ENCODE assay signal across 7 mouse cellular contexts in the genomic region with DNA sequence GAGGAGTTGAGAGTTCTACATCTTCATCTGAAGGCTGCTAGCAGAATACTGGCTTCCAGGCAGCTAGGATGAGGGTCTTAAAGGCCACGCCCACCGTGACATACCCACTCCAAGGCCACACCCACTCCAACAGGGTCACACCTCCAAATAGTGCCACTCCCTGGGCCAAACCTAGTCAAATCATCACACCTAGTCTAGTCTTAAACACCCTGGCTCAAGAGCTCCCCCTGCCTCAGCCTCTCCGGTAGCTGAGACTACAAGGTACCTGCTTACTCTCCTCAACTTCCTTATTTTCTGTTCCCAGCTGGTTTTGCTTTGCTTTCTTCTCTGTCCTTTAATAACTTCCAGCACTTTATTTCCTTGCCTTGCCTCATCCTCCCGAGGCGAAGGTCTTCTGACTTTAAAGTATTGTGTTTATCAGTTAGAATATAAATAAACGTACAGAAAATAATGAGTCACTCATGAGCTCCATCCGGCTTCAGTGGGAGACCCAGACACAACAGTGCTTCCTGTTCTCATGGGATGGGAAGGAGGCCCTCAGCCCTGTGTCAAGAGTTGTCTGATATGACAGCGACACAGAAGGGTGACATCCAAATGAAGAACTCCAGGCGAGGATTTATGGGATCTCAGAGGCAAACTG. TPM values are rescaled to one million over a fixed set of nuclear protein-coding genes. Genes with fewer than 3 reads are reported as not detected.
DNase-seq lines count a peak whose midpoint lies in the region; ATAC-seq lines count a peak whose summit lies in the region.

No protein-coding gene starts in this region.

- no peak overlapping the region for H3K4me3 ChIP-seq in midbrain, embryonic 13.5 days (replicated peaks)
- no peak overlapping the region for H3K4me3 ChIP-seq in midbrain, embryonic 15.5 days

- peak; percentile 60 for DNase-seq in c-Kit-positive CD71-positive TER-119-positive erythroid progenitor cells, embryonic 14.5 days (ENCODE audit: low spot score)
- no peak for DNase-seq in urinary bladder, adult 18-20 months (ENCODE audit: low spot score in 2 of 2)
- DNase-seq in urinary bladder, postnatal 25 days (ENCODE audit: low spot score), result no peak

- peak overlapping the region; percentile 51; the same call in 1 of the 2 replicates for H3K27ac ChIP-seq in midbrain, embryonic 13.5 days
- H3K27ac ChIP-seq in midbrain, embryonic 15.5 days, result no peak overlapping the region

- no peak overlapping the region for H3K9ac ChIP-seq in midbrain, embryonic 13.5 days (replicated peaks)
- no peak overlapping the region for H3K9ac ChIP-seq in midbrain, embryonic 15.5 days

- ATAC-seq in midbrain, embryonic 13.5 days, result no peak
- ATAC-seq in midbrain, embryonic 15.5 days (replicated peaks), result no peak
- ATAC-seq in inflammation-experienced regulatory T-cells, adult 6 months, result peak; percentile 29
- ATAC-seq in megakaryocyte progenitor cell, adult 5-6 weeks (replicated peaks; ENCODE audit: poor library complexity), result peak; percentile 73

- H3K36me3 ChIP-seq in midbrain, embryonic 13.5 days, result no peaks in the 10 kb centered on the region
- H3K36me3 ChIP-seq in midbrain, embryonic 15.5 days (replicated peaks), result no peaks in the 10 kb centered on the region

- H3K27me3 ChIP-seq in midbrain, embryonic 13.5 days, result no peaks in the 10 kb centered on the region
- no peaks in the 10 kb centered on the region for H3K27me3 ChIP-seq in midbrain, embryonic 15.5 days (replicated peaks)

- WGBS in midbrain, embryonic 13.5 days, result 83% methylated on average over 9 of the region's 9 CpGs
- WGBS in midbrain, embryonic 15.5 days, result 85% methylated on average over 9 of the region's 9 CpGs

- H3K4me2 ChIP-seq in midbrain, embryonic 13.5 days (replicated peaks), result no peak overlapping the region
- H3K4me2 ChIP-seq in midbrain, embryonic 15.5 days, result no peak overlapping the region

- no peaks in the 10 kb centered on the region for H3K9me3 ChIP-seq in midbrain, embryonic 13.5 days
- H3K9me3 ChIP-seq in midbrain, embryonic 15.5 days, result no peaks in the 10 kb centered on the region

- H3K4me1 ChIP-seq in midbrain, embryonic 13.5 days (replicated peaks), result peaks cover 37% of the 10 kb centered on the region
- H3K4me1 ChIP-seq in midbrain, embryonic 15.5 days, result peaks cover 17% of the 10 kb centered on the region

RNA-seq across cellular contexts. Expression of a gene that starts 22.4 kb away (rescaled TPM):
- 7.1 and 7.8 TPM in 2 replicates for polyA plus RNA-seq in midbrain, embryonic 13.5 days (2015; fragmentation: Nextera tagmentation; extraction: Ambion mirVana)
- 13.4 and 15.1 TPM in 2 replicates for polyA plus RNA-seq in midbrain, embryonic 15.5 days (2015; fragmentation: Nextera tagmentation; extraction: Ambion mirVana)
- polyA plus RNA-seq in inflammation-experienced regulatory T-cells, adult 6 months (2017; shearing (Covaris generic)), result 100 to 1,000 TPM; 111 to 154 (median 126) TPM
- total RNA-seq in megakaryocyte progenitor cell, adult 5-6 weeks (2015), result 25.4 and 27.1 TPM in 2 replicates
- total RNA-seq in megakaryocyte progenitor cell, adult 5-6 weeks (2017), result 8.6 and 10.7 TPM in 2 replicates

RNA-seq across cellular contexts. Expression of a gene that starts 30.5 kb away (rescaled TPM):
- polyA plus RNA-seq in midbrain, embryonic 13.5 days (2015; fragmentation: Nextera tagmentation; extraction: Ambion mirVana), result 203 and 222 TPM in 2 replicates
- 56.2 and 69.1 TPM in 2 replicates for polyA plus RNA-seq in midbrain, embryonic 15.5 days (2015; fragmentation: Nextera tagmentation; extraction: Ambion mirVana)
- polyA plus RNA-seq in inflammation-experienced regulatory T-cells, adult 6 months (2017; shearing (Covaris generic)), result 10 to 100 TPM; 12.4 to 28.7 (median 19.4) TPM
- 1.8 and 2.6 TPM in 2 replicates for total RNA-seq in megakaryocyte progenitor cell, adult 5-6 weeks (2015)
- 2.5 and 2.6 TPM in 2 replicates for total RNA-seq in megakaryocyte progenitor cell, adult 5-6 weeks (2017)

Comparison
In these comparisons a context has a peak if more than half of its experiments do, and no peak if none do; other contexts are left out.
1. ATAC-seq: peak in inflammation-experienced regulatory T-cells, adult 6 months (single experiment) and megakaryocyte progenitor cell, adult 5-6 weeks (single experiment); none in midbrain, embryonic 13.5 days (single experiment) and midbrain, embryonic 15.5 days (single experiment).